Mouse (Mus musculus) thymus, adult 2 months (tissue): ENCODE measurements at regions not wholly inside any gene's neighbourhood (a gene's known extent, or its start where the extent isn't known, plus 50 kb on each side); places are given as distances from the start of the nearest gene placed in this dataset.

Experiments used
- CTCF ChIP-seq: fragments of 200-500 bp; IDR thresholded peaks from 2 replicates; pipeline ENCODE4 v1.5.1; 2012; ENCODE audit warnings: mild to moderate bottlenecking, control low read depth, low read length, moderate library complexity, borderline replicate concordance; ENCODE audit not compliant: control insufficient read depth, poor library complexity, insufficient read depth; ENCODE audit errors: extremely low read depth
- POLR2A ChIP-seq: fragments of 200-500 bp; IDR thresholded peaks from 2 replicates; pipeline ENCODE4 v1.6.1; 2012; ENCODE audit warnings: mild to moderate bottlenecking, low read length, control low read depth, moderate library complexity; ENCODE audit not compliant: control insufficient read depth, poor library complexity, insufficient read depth; ENCODE audit errors: extremely low read depth

GRCm38 (mm10) chr6:117393480-117393879 is 225.1 kb downstream of the Cxcl12 start:
- TF ChIP-seq POLR2A (no peak), CTCF (no peak)
